Mouse (Mus musculus) T-helper 1 cell (primary cell): ENCODE data around the gene Cox6a2.

Source experiments
- in situ Hi-C: fragments of 300-600 bp; cut with MboI, MseI; formaldehyde crosslinking; loops from one replicate; pipeline ENCODE4 v1.15.1; 2025; ENCODE audit warnings: high pct_unique_total_duplicates

The Cox6a2 gene

GRCm38 (mm10) chr7:128206152-128206551 is at the start of gene Cox6a2:
Gene Cox6a2, minus strand, starts transcription at chr7:128206387.
- in situ Hi-C loops = loop anchor here (5.0 to 10.0 kb wide), 2 partner anchors 104 to 201 kb away; partner anchors contain the start of gene Trim72

DNA sequence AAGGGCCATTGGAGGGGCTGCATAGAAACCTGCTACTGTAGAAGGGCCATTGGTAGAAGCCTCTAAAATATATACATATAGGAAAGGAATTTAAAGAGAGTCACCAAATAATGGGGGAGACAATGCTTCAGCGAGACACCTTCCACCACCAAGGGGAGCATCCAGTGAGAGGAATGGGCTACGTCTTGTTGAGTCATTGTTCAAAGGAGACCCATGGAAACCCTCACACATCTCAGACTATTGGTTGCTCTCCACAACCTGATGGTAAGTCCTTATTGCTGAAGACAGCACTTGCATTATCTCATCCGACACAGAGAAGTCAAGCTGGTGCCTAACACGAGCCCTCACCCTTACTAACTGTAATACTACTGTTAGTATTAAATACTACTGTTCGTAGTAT is 49.6 kb upstream of the Cox6a2 start:
- in situ Hi-C loops = no loop called here

- in situ Hi-C loops = no loop called here
Measured at GRCm38 (mm10) chr7:128254978-128255377, 48.8 kb upstream of the Cox6a2 start.

GRCm38 (mm10) chr7:128252609-128253008 is 46.4 kb upstream of the Cox6a2 start:
- in situ Hi-C loops = no loop called here

- in situ Hi-C loops = no loop called here
Measured at GRCm38 (mm10) chr7:128251946-128252345, 45.8 kb upstream of the Cox6a2 start.

- in situ Hi-C loops = loop anchor here (25.0 kb wide), 1 partner anchor 1038 kb away; the partner anchor contains the start of genes Mylpf and Tbc1d10b
Measured at GRCm38 (mm10) chr7:128249998-128250397, 43.8 kb upstream of the Cox6a2 start.

DNA sequence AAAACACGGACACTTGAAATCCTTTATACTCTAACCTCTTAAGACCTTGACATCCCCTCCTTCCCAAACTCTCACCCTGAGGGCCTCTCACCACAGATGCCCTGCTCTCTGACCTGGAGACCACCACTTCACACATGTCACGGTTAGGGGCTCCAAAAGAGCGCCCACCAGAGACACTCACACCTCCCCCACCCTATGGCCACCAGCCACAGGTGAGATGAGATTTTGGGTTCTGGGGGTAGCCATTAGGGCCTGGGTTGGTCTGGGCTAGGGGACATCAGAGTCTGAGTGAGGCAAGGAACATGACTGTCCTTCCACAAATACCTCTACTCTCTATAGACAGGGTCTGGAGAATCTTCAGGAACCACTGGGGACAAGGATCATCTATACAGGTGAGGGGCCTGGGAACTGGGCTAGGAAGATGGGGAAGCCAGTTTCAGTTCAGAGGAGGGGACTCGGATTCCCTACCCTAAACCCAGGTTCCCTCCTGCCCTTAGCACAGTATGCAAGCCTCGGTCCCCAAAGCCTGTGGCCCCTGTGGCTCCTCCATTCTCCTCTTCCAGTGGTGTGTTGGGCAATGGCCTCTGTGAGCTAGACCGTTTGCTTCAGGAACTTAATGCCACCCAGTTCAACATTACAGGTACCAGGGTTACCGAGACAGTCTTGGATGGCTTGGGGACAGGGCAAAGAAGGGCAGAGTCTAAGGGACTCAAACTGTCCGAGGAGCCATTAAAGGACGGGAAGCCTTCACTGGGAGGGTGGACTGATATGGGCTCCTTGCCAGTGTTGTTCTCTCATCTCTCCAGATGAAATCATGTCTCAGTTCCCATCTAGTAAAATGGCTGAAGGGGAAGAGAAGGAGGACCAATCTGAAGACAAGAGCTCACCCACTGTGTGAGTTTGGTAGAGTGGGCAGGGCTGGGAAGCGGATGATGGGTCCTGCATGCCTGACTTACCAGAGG is 42.2 kb upstream of the Cox6a2 start:
- in situ Hi-C loops = loop anchor here (25.0 kb wide), 1 partner anchor 1036 kb away; the partner anchor contains the start of genes Mylpf and Tbc1d10b

DNA sequence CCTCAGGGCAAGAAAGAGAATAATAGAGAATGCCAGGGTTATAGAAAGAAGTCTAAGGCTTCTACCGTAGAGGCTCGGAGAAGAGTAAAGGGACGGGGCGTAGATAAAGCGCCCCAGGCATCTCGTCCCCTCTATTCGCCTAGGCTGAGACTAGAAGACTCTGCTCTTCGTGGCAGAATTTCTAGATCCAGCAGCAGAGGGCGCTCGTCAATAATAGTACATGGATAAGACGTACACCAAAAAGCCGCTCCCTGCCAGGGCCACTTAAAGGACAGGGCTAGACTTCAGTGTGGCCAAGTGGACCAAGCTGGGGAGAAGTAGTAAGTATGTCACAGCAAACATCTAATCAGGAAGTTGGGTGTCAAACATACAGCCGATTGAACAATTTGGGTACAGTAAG is 41.3 kb upstream of the Cox6a2 start:
- in situ Hi-C loops = loop anchor here (25.0 kb wide), 1 partner anchor 1035 kb away; the partner anchor contains the start of genes Mylpf and Tbc1d10b

- in situ Hi-C loops = loop anchor here (25.0 kb wide), 1 partner anchor 1034 kb away; the partner anchor contains the start of genes Mylpf and Tbc1d10b
Measured at GRCm38 (mm10) chr7:128246496-128247391, 40.6 kb upstream of the Cox6a2 start, which contains the start of gene Tgfb1i1. Gene Tgfb1i1, plus strand, starts transcription at chr7:128246812.

GRCm38 (mm10) chr7:128245547-128245946 is 39.4 kb upstream of the Cox6a2 start:
- in situ Hi-C loops = loop anchor here (25.0 kb wide), 1 partner anchor 1033 kb away; the partner anchor contains the start of genes Mylpf and Tbc1d10b

GRCm38 (mm10) chr7:128244410-128245025 is 38.3 kb upstream of the Cox6a2 start:
- in situ Hi-C loops = loop anchor here (5.0 to 25.0 kb wide), 2 partner anchors 103 to 1032 kb away; partner anchors contain the start of genes Mylpf and Tbc1d10b

DNA sequence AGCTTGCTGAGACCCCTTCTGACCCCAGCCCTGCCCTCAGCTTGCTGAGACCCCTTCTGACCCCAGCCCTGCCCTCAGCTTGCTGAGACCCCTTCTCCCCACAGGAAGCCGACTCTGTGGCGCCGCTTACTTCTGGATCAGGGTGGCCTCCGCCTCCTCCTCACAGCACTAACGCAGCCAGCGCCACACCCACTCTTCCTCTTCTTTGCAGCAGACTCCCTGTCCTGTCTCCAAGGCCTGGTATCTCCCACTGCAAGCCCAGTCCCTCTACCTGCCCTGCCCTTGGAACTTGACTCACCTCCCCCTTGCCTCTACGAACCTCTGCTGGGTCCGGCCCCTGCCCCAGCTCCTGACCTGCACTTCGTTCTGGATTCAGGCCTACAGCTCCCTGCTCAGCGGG is 37.7 kb upstream of the Cox6a2 start:
- in situ Hi-C loops = loop anchor here (5.0 to 25.0 kb wide), 2 partner anchors 103 to 1032 kb away; partner anchors contain the start of genes Mylpf and Tbc1d10b

GRCm38 (mm10) chr7:128242331-128242730 is 36.1 kb upstream of the Cox6a2 start:
- in situ Hi-C loops = loop anchor here (5.0 to 25.0 kb wide), 2 partner anchors 105 to 1030 kb away; partner anchors contain the start of genes Mylpf and Tbc1d10b

GRCm38 (mm10) chr7:128240131-128240784 is 34.1 kb upstream of the Cox6a2 start:
- in situ Hi-C loops = loop anchor here (5.0 to 25.0 kb wide), 2 partner anchors 107 to 1028 kb away; partner anchors contain the start of genes Mylpf and Tbc1d10b

DNA sequence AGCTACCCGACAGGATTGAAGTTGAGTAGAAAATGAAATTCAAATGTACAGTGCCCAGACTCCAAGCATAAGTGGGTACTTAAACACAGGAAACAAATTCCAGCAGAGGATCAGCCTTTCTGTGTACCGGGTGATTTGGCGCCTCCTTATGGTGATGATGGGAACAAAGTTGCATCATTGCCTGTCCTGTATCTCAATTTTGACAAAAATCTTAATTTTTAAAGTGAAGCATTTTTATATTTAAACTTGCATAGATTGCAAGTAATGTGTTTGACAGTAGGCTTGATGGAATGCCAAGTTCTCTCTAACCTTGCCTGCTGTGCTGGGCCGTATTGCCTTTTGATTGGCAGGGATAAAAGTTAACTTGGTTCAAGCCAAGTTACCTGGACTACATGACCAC is 32.8 kb upstream of the Cox6a2 start:
- in situ Hi-C loops = loop anchor here (25.0 kb wide), 1 partner anchor 1027 kb away; the partner anchor contains the start of genes Mylpf and Tbc1d10b

- in situ Hi-C loops = loop anchor here (25.0 kb wide), 1 partner anchor 1026 kb away; the partner anchor contains the start of genes Mylpf and Tbc1d10b
Measured at GRCm38 (mm10) chr7:128237927-128238778, 32.0 kb upstream of the Cox6a2 start, which contains the start of gene 9130023H24Rik. Gene 9130023H24Rik, minus strand, starts transcription at chr7:128238031.

GRCm38 (mm10) chr7:128237593-128237926 is 31.4 kb upstream of the Cox6a2 start:
- in situ Hi-C loops = loop anchor here (25.0 kb wide), 1 partner anchor 1025 kb away; the partner anchor contains the start of genes Mylpf and Tbc1d10b

GRCm38 (mm10) chr7:128236856-128237592 is 30.8 kb upstream of the Cox6a2 start, which contains the start of gene Armc5:
Gene Armc5, plus strand, starts transcription at chr7:128237342.
- in situ Hi-C loops = loop anchor here (25.0 kb wide), 1 partner anchor 1025 kb away; the partner anchor contains the start of genes Mylpf and Tbc1d10b
